Mouse (Mus musculus) adrenal gland, adult 18-20 months (tissue): ENCODE data around the gene Hspa12a. TPM values are rescaled to one million over a fixed set of nuclear protein-coding genes. Genes with fewer than 3 reads are reported as not detected.

Experiments used
- DNase-seq, 2 experiments: peaks; one replicate each; pipeline ENCODE4 v3.0.0; 2021 to 2022; ENCODE audit warnings: low spot score in 2 of 2
- microRNA-seq, 2 experiments: library from miRNA; unstranded; fragments of <30 nt; microRNA quantifications; one replicate each; pipeline ENCODE4 v1.2.0; 2021; ENCODE audit warnings: borderline number of aligned reads in 2 of 2
- total RNA-seq, 2 experiments: library from RNA; stranded (reverse); gene quantifications; 1 replicate in 1 of 2; 2 replicates in 1 of 2; pipeline ENCODE4 v1.2.3; 2021

Gene Hspa12a
- total RNA-seq, 2 experiments from 2014 or later: 60.3 to 148 TPM

- DNase-seq: no peak
Measured at GRCm38 (mm10) chr19:58762316-58762715, 181.1 kb downstream of the Hspa12a start.

- DNase-seq: no peak
Measured at GRCm38 (mm10) chr19:58759423-58759822, 184.0 kb downstream of the Hspa12a start, which contains the start of gene Pnliprp2. Gene Pnliprp2 (plus strand): TSS chr19:58759719.

GRCm38 (mm10) chr19:58758871-58759270, 184.6 kb downstream of the Hspa12a start:
- DNase-seq: no peak

GRCm38 (mm10) chr19:58751504-58751903, 191.9 kb downstream of the Hspa12a start:
- DNase-seq: no peak

- DNase-seq: no peak
Measured at GRCm38 (mm10) chr19:58750822-58751221, 192.6 kb downstream of the Hspa12a start.

- DNase-seq: no peak
Measured at GRCm38 (mm10) chr19:58747498-58748000, 195.9 kb downstream of the Hspa12a start.

Small RNAs within 50 kb of the gene (microRNA-seq; reads per million reads assigned to microRNA genes)
- 3.8 to 4.3 reads per million in 2 experiments for gene Mir3086

Other genes starting within 250 kb of the Hspa12a start
- not detected for gene Pnliprp1, start 214.8 kb downstream of the Hspa12a start, total RNA-seq
- not detected for gene Pnliprp2, start 183.9 kb downstream of the Hspa12a start, total RNA-seq
- gene 1700019N19Rik, start 149.2 kb downstream of the Hspa12a start, total RNA-seq: not detected
- gene Eno4, start 229 bp downstream of the Hspa12a start, total RNA-seq: under 1 TPM; 0.30 to 0.42 TPM
- gene Shtn1, start 132.4 kb upstream of the Hspa12a start, total RNA-seq: 10 to 100 TPM; 16.1 to 19.8 TPM
- not detected for gene Vax1, start 226.4 kb upstream of the Hspa12a start, total RNA-seq